Mouse (Mus musculus) hindbrain, embryonic 13.5 days (tissue): ENCODE results near the gene Sf3a1. TPM values are rescaled to one million over a fixed set of nuclear protein-coding genes. Genes with fewer than 3 reads are reported as not detected.
"Not testable (repeated sequence)": the region's sequence is repeated elsewhere in the genome, so short reads cannot be mapped to it uniquely, and the experiment has no call there.

ENCODE experiments used
- ATAC-seq: fragments of 200-750 bp; cut with Nextera tagmentation; 2 replicates; pipeline ENCODE4 v1.8.0; 2017; ENCODE audit warnings: moderate TSS enrichment; ENCODE audit not compliant: low FRiP score
- H3K27ac ChIP-seq: fragments of 300-500 bp; sonication (generic); 2 replicates; pipeline ENCODE4 v1.5.1; 2015; ENCODE audit warnings: inconsistent platforms, mild to moderate bottlenecking, moderate library complexity
- H3K27me3 ChIP-seq: fragments of 300-500 bp; sonication (generic); 2 replicates; pipeline ENCODE4 v1.6.1; 2015; ENCODE audit warnings: mild to moderate bottlenecking, inconsistent platforms
- H3K36me3 ChIP-seq: fragments of 300-500 bp; sonication (generic); 2 replicates; pipeline ENCODE4 v1.6.1; 2015; ENCODE audit warnings: mild to moderate bottlenecking, inconsistent platforms
- H3K4me1 ChIP-seq: fragments of 300-500 bp; sonication (generic); replicated peaks from 2 replicates; pipeline ENCODE4 v1.6.1; 2015; ENCODE audit warnings: inconsistent platforms
- H3K4me2 ChIP-seq: fragments of 300-500 bp; sonication (generic); 2 replicates; pipeline ENCODE4 v1.6.1; 2015; ENCODE audit warnings: inconsistent platforms, mild to moderate bottlenecking, moderate library complexity
- H3K4me3 ChIP-seq: fragments of 300-500 bp; sonication (generic); 2 replicates; pipeline ENCODE4 v1.5.1; 2015; ENCODE audit warnings: mild to moderate bottlenecking, inconsistent platforms
- H3K9ac ChIP-seq: fragments of 300-500 bp; sonication (generic); 2 replicates; pipeline ENCODE4 v1.6.1; 2015; ENCODE audit warnings: mild to moderate bottlenecking, inconsistent platforms
- H3K9me3 ChIP-seq: fragments of 300-500 bp; sonication (generic); 2 replicates; pipeline ENCODE4 v1.6.1; 2016; ENCODE audit warnings: inconsistent platforms
- WGBS: fragments of 180-500 bp; shearing (Covaris S2); methylation state at CpG from one replicate; pipeline ENCODE4 v1.1.7; 2015; 5-methylcytosine and 5-hydroxymethylcytosine counted together
- polyA plus RNA-seq: library from polyadenylated mRNA; unstranded; fragments of >200 nt; fragmentation: Nextera tagmentation; extraction: Ambion mirVana; gene quantifications from 2 replicates; pipeline ENCODE4 v1.2.1, GENCODE M21; 2015

The Sf3a1 gene
- 54.3 and 55.1 TPM in 2 replicates for polyA plus RNA-seq

DNA sequence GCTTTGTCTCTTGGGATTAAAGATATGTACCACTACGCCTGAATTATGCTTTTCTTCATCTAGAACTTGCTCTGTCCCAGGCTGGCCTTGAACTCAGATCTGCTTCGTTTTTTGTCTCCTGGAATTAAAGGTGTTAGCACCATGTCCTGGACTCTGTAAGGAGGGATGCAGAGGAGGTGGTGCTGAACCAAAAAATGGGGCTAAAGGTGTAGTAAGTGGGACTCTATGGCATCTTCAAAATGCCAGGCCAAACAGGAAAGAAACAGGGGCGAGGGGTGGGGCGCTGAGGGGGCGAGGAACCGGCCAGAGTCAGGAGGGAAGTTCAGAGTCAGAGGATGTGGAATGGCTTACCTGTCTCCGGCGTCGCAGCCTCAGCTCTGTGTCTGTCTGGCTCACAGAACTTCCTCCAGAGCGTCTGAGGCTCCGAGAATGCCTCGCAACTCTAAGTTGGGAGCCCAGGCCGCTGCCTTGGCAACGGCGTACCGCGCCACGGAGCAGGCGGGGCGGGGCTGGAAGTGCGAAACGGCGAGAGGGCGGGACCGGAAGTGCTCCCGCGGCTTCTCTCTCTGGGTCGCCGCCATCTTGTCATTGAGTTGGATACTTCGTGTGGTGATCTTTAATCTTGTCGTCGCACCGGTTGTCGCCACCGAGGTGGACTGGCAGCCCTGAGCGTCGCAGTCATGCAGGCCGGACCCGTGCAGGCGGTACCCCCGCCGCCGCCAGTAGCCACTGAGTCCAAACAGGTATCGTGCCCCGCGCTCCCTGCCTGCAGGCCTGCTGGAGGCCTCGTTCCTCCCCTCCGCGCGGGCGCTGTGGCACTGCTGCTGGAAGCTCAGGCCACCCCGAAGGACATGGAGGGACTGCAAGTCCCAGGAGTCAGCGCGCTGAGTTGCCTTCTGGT lies at the start of gene Sf3a1, which contains the start of gene Ccdc157:
TSS of gene Sf3a1 (plus strand) at position 543 of the 901 bp plus-strand sequence.
TSS of gene Ccdc157 (minus strand) at position 486 of the 901 bp plus-strand sequence.
- Histone ChIP-seq H3K4me1 (peaks cover 64% of the 10 kb centered on the region), H3K9ac (peak within 1 kb of the TSS; percentile 92), H3K27ac (peak within 1 kb of the TSS; percentile 95), H3K4me3 (peak within 1 kb of the TSS; percentile 89), H3K27me3 (no peaks in the 10 kb centered on the region), H3K4me2 (peak within 1 kb of the TSS; percentile 97), H3K36me3 (peaks cover 35% of the 10 kb centered on the region), H3K9me3 (no peaks in the 10 kb centered on the region)
- 2% methylated on average over 54 of the region's 54 CpGs for WGBS
- peak; percentile 98 for ATAC-seq

DNA sequence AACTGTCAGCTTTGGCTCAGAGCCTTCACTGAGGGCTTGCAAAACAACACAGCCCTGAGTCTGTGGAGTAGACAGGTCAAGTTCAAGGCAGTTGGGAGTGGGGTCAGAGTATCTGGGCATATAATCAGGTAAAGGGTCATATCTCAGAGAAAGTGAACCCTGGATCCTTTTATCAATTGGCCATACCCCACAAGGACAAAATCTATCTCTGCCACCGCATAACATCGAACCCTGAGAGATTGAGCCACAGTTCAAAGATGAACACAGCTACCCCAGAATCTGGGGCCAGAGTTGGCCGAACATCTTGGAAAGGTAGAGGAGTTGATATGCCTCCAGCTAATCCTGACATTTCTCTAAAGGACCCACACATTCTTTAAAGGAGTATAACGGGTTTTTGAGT lies 48.1 kb upstream of the Sf3a1 start:
- Histone ChIP-seq H3K36me3 (peaks cover 24% of the 10 kb centered on the region), H3K4me3 (no peak overlapping the region), H3K9ac (no peak overlapping the region), H3K27ac (no peak overlapping the region), H3K4me2 (no peak overlapping the region), H3K4me1 (peaks cover 10% of the 10 kb centered on the region), H3K27me3 (peaks cover 8% of the 10 kb centered on the region; the same call in 1 of the 2 replicates), H3K9me3 (no peaks in the 10 kb centered on the region)
- 91% methylated on average over 4 of the region's 4 CpGs for WGBS
- ATAC-seq, result no peak

DNA sequence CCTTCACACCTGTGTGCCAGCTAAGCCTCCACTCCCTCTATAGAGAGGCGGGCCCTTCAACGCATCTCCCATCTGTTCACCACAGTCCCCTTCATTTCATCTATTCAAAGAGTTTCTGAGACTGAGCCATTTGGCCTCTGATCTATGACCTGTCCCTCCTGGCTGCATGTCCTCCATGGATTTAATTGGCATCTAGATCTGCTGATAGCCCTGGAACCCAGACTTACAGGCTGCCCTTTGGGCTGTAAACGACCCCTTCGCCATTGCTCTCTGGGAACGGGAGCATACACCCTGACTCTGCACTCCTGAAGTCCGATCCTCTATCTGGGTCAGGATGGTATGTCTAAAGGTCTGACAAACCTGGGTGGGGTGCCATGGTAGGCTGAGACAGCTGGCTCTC lies 47.3 kb upstream of the Sf3a1 start:
- H3K9ac ChIP-seq, result no peak overlapping the region
- H3K27ac ChIP-seq, result no peak overlapping the region
- H3K4me1 ChIP-seq, result peaks cover 18% of the 10 kb centered on the region
- no peak for ATAC-seq
- H3K27me3 ChIP-seq, result peaks cover 8% of the 10 kb centered on the region; the same call in 1 of the 2 replicates
- no peak overlapping the region for H3K4me3 ChIP-seq
- 87% methylated on average over 6 of the region's 6 CpGs for WGBS
- no peak overlapping the region for H3K4me2 ChIP-seq
- H3K36me3 ChIP-seq, result peaks cover 24% of the 10 kb centered on the region
- no peaks in the 10 kb centered on the region for H3K9me3 ChIP-seq

DNA sequence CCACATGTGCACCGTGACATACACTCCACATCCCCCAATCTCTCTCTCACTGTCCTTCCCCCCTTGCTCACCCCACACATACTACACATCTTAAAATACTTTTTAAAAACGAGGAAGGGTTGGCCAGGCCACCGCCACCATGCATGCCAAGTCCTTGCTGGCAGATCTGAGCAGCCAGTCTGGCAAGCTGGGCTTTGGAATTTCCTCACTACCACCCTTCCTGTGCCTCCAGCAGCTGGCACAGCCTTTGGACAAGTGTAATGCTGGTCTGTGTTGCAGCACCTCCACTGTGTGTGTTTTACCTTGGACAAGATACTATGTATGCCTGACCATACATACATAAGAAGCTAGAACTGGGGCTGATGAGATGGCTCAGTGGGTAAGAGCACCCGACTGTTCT lies 46.7 kb upstream of the Sf3a1 start:
- WGBS, result 83% methylated on average over 4 of the region's 4 CpGs
- Histone ChIP-seq H3K9ac (no peak overlapping the region), H3K9me3 (no peaks in the 10 kb centered on the region), H3K4me1 (peaks cover 23% of the 10 kb centered on the region), H3K27me3 (peaks cover 8% of the 10 kb centered on the region; the same call in 1 of the 2 replicates), H3K4me2 (no peak overlapping the region), H3K4me3 (no peak overlapping the region), H3K27ac (no peak overlapping the region), H3K36me3 (peaks cover 21% of the 10 kb centered on the region)
- ATAC-seq, result no peak

DNA sequence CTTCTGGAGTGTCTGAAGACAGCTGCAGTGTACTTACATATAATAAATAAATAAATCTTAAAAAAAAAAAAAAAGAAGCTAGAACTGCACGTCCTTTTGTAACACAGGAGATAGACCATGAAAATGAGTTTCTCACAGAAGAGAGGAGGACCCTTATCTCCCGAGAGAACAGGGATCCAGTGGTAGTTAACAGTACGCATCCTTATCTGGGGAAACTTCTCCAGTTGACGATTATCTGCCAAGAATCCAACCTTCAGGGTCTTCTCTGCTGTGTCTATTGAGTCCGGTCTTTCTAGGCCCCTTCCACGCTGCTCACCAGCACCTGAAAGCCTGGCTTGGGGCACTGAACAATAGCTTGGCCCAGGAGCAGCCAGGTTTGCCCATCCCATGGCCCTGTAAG lies 46.2 kb upstream of the Sf3a1 start:
- Histone ChIP-seq H3K4me1 (peaks cover 28% of the 10 kb centered on the region), H3K9me3 (no peaks in the 10 kb centered on the region), H3K4me2 (no peak overlapping the region), H3K27ac (no peak overlapping the region), H3K9ac (no peak overlapping the region), H3K4me3 (no peak overlapping the region), H3K27me3 (peaks cover 9% of the 10 kb centered on the region; the same call in 1 of the 2 replicates), H3K36me3 (peaks cover 16% of the 10 kb centered on the region)
- 82% methylated on average over 6 of the region's 6 CpGs for WGBS
- ATAC-seq, result no peak

DNA sequence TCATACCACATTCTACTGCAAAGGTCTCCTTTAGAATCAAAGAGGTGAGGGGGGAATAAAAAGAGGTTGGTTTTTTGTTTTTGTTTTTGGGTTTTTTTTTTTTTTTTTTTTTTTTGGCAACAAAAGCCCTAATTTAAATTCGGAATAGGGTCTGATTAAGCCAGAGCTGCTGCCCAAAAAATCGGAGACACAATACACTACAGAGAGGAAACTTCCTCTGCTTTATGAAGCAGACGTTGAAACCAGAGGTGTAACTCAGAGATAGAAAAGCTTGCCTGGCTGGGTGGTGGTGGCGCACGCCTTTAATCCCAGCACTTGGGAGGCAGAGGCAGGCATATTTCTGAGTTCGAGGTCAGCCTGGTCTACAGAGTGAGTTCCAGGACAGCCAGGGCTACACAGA lies 45.6 kb upstream of the Sf3a1 start:
- H3K4me1 ChIP-seq, result peaks cover 31% of the 10 kb centered on the region
- not testable (repeated sequence) for H3K27ac ChIP-seq, H3K4me2 ChIP-seq, H3K9me3 ChIP-seq, H3K9ac ChIP-seq, ATAC-seq, H3K4me3 ChIP-seq
- WGBS, result 78% methylated on average over 6 of the region's 6 CpGs
- H3K27me3 ChIP-seq, result peaks cover 15% of the 10 kb centered on the region
- peaks cover 12% of the 10 kb centered on the region; the same call in 1 of the 2 replicates for H3K36me3 ChIP-seq

DNA sequence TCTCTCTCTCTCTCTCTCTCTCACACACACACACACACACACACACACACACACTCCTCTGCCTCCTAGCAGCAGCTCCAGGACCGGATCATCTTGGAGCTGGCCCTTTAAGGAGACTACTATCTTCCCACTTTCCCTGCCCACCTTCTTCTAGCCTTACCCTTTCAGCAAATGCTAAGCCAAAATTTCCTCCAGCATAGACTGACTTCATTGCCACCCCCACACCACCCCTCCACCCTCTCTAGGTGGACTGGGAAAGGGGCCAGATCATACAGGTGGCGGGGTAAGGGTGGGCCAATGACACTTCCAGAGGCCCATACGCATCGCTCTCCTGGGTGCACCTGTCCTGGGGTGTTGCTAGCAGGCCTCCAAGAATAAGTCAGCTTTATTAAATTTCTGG lies 44.7 kb upstream of the Sf3a1 start:
- Histone ChIP-seq H3K9me3 (no peaks in the 10 kb centered on the region), H3K36me3 (peaks cover 6% of the 10 kb centered on the region; the same call in 1 of the 2 replicates), H3K4me1 (peaks cover 31% of the 10 kb centered on the region), H3K27ac (no peak overlapping the region), H3K9ac (no peak overlapping the region), H3K27me3 (peaks cover 24% of the 10 kb centered on the region), H3K4me3 (no peak overlapping the region), H3K4me2 (no peak overlapping the region)
- 92% methylated on average over 4 of the region's 4 CpGs for WGBS
- no peak for ATAC-seq

DNA sequence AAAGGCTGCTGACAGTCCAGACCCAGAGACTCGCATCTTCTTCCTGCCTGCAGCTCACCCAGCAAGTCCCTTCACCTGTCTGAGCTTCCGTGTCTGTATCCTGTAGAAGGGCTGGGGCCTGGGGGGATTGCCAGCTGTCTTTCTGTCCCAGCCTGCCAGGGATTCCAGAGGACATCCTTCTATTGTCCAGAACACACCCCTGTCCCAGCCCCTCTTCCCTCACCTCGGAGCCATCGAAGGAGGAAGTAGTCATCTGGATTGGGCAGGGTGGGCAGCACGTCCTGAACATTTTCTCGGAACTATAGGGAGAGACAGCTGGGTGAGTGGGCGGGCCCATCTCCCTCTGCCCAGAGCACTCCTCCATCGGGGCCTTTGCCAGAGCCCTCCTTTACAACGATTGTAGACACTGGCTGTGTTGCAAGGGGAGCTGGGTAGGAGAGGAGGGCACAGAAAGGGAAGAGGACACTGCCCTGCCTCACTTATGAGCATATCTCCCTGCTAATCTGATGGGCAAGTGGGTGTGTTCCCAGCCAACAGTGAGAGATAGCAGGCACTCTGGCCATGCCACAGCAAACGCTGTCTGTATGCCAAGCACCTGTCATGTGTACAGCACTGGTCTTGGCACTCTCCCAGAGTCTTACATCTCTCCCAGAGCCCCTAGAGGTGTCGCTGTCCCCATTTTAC lies 43.5 kb upstream of the Sf3a1 start:
- Histone ChIP-seq H3K4me2 (0 out of 2 replicates have a peak overlapping the region, but pooled peaks have one; percentile 70), H3K9ac (peak overlapping the region; percentile 19; the same call in 1 of the 2 replicates), H3K36me3 (no peaks in the 10 kb centered on the region), H3K4me1 (peaks cover 31% of the 10 kb centered on the region), H3K9me3 (no peaks in the 10 kb centered on the region), H3K27me3 (peaks cover 31% of the 10 kb centered on the region), H3K4me3 (no peak overlapping the region), H3K27ac (no peak overlapping the region)
- ATAC-seq, result no peak
- WGBS, result 62% methylated on average over 11 of the region's 11 CpGs

DNA sequence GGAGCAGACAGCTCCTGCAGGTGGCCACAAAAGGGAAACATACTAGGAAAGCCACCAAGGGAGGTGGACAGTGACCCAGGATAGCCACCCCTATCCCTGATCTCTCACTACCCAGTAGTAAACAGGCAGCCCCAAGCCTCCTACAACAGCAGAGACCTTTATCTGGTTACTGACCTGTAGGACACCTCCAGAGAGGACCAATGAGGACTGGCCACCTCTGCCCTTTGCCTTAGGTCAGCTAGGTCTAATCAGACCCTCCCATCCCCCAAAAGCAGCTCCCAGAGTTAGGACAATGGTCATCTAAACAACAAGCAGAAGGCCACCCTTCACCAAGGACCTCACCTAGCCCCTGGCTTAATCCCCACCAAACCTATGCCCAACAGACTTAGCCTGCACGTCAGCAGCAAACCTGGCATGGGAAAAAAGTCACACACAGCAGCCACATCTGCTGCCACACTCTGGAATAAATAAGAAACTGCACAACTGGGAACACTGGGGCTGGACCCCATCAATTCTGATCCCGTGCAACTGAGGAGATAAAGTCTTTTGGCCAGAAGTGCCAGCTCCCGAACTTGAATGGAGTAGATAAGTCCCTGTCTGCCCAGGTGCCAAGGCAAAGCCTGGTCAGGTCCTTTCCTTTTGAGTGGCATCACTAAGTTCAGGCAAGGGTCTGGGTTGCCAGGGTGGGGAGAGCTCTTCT lies 42.6 kb upstream of the Sf3a1 start:
- Histone ChIP-seq H3K27ac (no peak overlapping the region), H3K4me2 (peak overlapping the region; percentile 70), H3K27me3 (peaks cover 31% of the 10 kb centered on the region), H3K4me1 (peaks cover 31% of the 10 kb centered on the region), H3K9ac (peak overlapping the region; percentile 80), H3K36me3 (no peaks in the 10 kb centered on the region), H3K4me3 (peak overlapping the region; percentile 54), H3K9me3 (no peaks in the 10 kb centered on the region)
- WGBS, result 21% methylated on average over 3 of the region's 3 CpGs
- peak; percentile 2; the same call in 1 of the 2 replicates for ATAC-seq

DNA sequence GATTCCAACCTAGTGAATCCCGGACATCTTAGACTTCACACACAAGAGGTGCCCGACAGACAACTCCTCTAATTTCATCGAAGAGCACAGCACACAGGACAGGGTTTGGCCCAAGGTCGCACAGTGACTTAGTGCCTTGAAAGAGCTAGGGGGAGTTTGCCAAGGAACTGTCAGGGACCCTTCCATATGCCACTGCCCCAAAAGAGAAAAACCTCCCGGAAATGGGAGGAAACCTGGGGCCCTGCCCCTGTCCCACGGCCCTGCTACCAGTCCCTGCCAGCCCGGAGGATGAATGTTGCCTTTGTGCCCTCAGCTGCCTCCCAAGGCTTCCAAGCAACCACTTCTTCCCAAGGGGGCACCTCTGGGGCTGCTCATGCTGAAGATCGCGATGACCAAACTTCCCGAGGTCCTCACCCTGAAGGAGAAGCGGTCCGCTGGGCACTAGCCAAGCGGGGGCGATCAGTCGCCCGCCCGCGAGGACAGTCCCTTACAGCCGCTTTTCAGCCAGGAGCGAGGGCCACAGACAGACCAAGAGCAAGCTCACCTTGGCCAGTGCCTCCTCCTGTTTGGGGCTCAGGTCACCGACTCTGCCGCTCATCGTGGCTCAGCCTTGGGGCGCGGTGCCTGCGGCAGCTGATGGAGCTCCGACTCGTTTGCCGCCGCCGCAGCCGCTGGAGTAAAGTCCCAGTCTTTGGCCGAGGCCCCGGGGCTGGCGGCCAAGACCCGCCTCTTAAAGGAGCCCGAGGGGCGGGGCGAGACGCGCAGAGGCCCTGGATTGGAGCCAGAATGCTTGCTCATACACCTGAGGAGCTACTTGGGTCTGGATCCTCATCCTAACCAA lies 41.8 kb upstream of the Sf3a1 start:
- Histone ChIP-seq H3K27ac (peak overlapping the region; percentile 42), H3K4me2 (peak overlapping the region; percentile 70), H3K36me3 (no peaks in the 10 kb centered on the region), H3K4me3 (peak overlapping the region; percentile 54), H3K9me3 (no peaks in the 10 kb centered on the region), H3K9ac (peak overlapping the region; percentile 80), H3K27me3 (peaks cover 31% of the 10 kb centered on the region), H3K4me1 (peaks cover 31% of the 10 kb centered on the region)
- 2% methylated on average over 41 of the region's 41 CpGs for WGBS
- ATAC-seq, result peak; percentile 73

DNA sequence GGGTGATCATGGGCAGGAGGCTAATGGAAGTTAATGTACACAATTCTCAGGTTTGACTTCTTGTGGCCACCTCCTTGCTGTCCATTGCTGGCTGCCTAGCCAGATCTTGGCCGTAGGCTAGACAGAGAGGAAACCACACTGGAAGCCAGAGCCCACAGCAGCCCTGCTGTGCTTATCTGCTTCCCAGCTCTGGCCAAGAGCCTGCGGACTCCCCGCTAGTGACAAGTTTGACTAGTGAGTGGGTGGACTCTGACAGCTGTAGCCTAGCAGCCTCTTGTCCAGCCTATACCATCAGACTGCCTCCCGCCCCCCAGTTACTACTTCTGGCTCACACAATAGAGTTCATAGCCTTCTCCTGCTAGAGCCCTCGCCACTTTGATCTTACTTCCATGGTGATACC lies 40.5 kb upstream of the Sf3a1 start:
- Histone ChIP-seq H3K36me3 (no peaks in the 10 kb centered on the region), H3K27ac (no peak overlapping the region), H3K9ac (no peak overlapping the region), H3K27me3 (peaks cover 31% of the 10 kb centered on the region), H3K4me1 (peaks cover 31% of the 10 kb centered on the region), H3K9me3 (no peaks in the 10 kb centered on the region), H3K4me2 (no peak overlapping the region), H3K4me3 (no peak overlapping the region)
- WGBS, result 80% methylated on average over 5 of the region's 5 CpGs
- ATAC-seq, result no peak
